Mouse (Mus musculus) heart, embryonic 12.5 days (tissue): ENCODE data around the gene Stx6. TPM values are rescaled to one million over a fixed set of nuclear protein-coding genes. Genes with fewer than 3 reads are reported as not detected.

Experiments used
- ATAC-seq: fragments of 200-750 bp; cut with Nextera tagmentation; 2 replicates; pipeline ENCODE4 v1.8.0; 2017; ENCODE audit warnings: moderate TSS enrichment, moderate library complexity; ENCODE audit not compliant: insufficient number of reproducible peaks, low FRiP score
- H3K27ac ChIP-seq: fragments of 300-500 bp; sonication (generic); 2 replicates; pipeline ENCODE4 v1.5.1; 2016; ENCODE audit warnings: mild to moderate bottlenecking, moderate library complexity; ENCODE audit not compliant: poor library complexity, severe bottlenecking
- H3K27me3 ChIP-seq: fragments of 300-500 bp; sonication (generic); replicated peaks from 2 replicates; pipeline ENCODE4 v1.6.1; 2016; ENCODE audit warnings: mild to moderate bottlenecking, moderate library complexity
- H3K36me3 ChIP-seq: fragments of 300-500 bp; sonication (generic); 2 replicates; pipeline ENCODE4 v1.6.1; 2016; ENCODE audit warnings: mild to moderate bottlenecking, moderate library complexity
- H3K4me1 ChIP-seq: fragments of 300-500 bp; sonication (generic); replicated peaks from 2 replicates; pipeline ENCODE4 v1.6.1; 2016; ENCODE audit warnings: mild to moderate bottlenecking
- H3K4me2 ChIP-seq: fragments of 300-500 bp; sonication (generic); 2 replicates; pipeline ENCODE4 v1.6.1; 2016; ENCODE audit warnings: mild to moderate bottlenecking, moderate library complexity
- H3K4me3 ChIP-seq: fragments of 300-500 bp; sonication (generic); 2 replicates; pipeline ENCODE4 v1.5.1; 2016; ENCODE audit warnings: mild to moderate bottlenecking
- H3K9ac ChIP-seq: fragments of 300-500 bp; sonication (generic); 2 replicates; pipeline ENCODE4 v1.6.1; 2016; ENCODE audit warnings: mild to moderate bottlenecking, moderate library complexity
- H3K9me3 ChIP-seq: fragments of 300-500 bp; sonication (generic); replicated peaks from 2 replicates; pipeline ENCODE4 v1.6.1; 2016; ENCODE audit warnings: mild to moderate bottlenecking, moderate library complexity
- WGBS: fragments of 180-500 bp; shearing (Covaris S2); methylation state at CpG from one replicate; pipeline ENCODE4 v1.1.7; 2016; 5-methylcytosine and 5-hydroxymethylcytosine counted together
- polyA plus RNA-seq: library from polyadenylated mRNA; unstranded; fragments of >200 nt; fragmentation: Nextera tagmentation; extraction: Ambion mirVana; gene quantifications from 2 replicates; pipeline ENCODE4 v1.2.1, GENCODE M21; 2016

The Stx6 gene
- polyA plus RNA-seq, 1 experiment from 2014 or later: 62.1 TPM

DNA sequence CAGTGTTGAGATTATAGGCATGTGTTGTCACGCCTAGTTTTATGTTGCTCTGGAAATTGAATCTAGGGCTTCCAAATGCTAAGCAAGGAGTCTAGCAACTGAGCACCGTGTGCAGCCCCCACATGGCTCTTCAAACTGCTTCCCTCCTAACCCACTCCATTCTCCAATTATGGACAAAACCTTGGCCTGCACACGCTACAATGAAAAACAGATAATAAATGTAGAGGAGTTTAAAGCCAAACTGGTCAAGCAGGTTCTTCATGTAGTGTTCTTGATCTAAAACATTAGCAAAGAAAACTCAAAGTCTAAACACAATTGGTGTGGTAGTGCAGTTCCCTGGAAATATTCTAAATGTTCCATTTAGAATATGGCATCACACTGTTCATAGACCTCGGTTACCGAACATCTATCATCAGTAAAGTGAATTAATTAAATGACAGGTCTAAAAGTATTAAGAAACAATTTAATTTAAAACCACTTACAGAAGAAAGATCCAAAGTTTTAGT is 31.0 kb upstream of the Stx6 start:
- no peak for ATAC-seq
- no peaks in the 10 kb centered on the region for H3K36me3 ChIP-seq
- 0 out of 2 replicates have a peak, but pooled peaks cover 4% of the 10 kb centered on the region for H3K4me1 ChIP-seq
- 87% methylated on average over 5 of the region's 5 CpGs for WGBS
- H3K4me3 ChIP-seq: no peak overlapping the region
- no peaks in the 10 kb centered on the region for H3K9me3 ChIP-seq
- no peak overlapping the region for H3K4me2 ChIP-seq
- no peak overlapping the region for H3K9ac ChIP-seq
- no peaks in the 10 kb centered on the region for H3K27me3 ChIP-seq
- H3K27ac ChIP-seq: no peak overlapping the region

- H3K4me1 ChIP-seq: peaks cover 45% of the 10 kb centered on the region
- 21% methylated on average over 8 of the region's 8 CpGs for WGBS
- H3K27ac ChIP-seq: peak overlapping the region; percentile 62
- H3K36me3 ChIP-seq: no peaks in the 10 kb centered on the region
- H3K9me3 ChIP-seq: no peaks in the 10 kb centered on the region
- no peak overlapping the region for H3K4me2 ChIP-seq
- H3K9ac ChIP-seq: no peak overlapping the region
- no peaks in the 10 kb centered on the region for H3K27me3 ChIP-seq
- ATAC-seq: no peak; the same call in 1 of the 2 replicates
- no peak overlapping the region for H3K4me3 ChIP-seq
These were observed 23.6 kb upstream of the Stx6 start for GRCm38 (mm10) chr1:155134866-155135265.

- no peak overlapping the region for H3K27ac ChIP-seq
- H3K4me2 ChIP-seq: no peak overlapping the region
- H3K9me3 ChIP-seq: no peaks in the 10 kb centered on the region
- no peak for ATAC-seq
- H3K9ac ChIP-seq: no peak overlapping the region
- WGBS: 76% methylated on average over 7 of the region's 7 CpGs
- no peaks in the 10 kb centered on the region for H3K36me3 ChIP-seq
- no peaks in the 10 kb centered on the region for H3K27me3 ChIP-seq
- H3K4me3 ChIP-seq: no peak overlapping the region
- peaks cover 45% of the 10 kb centered on the region for H3K4me1 ChIP-seq
These were observed 19.7 kb upstream of the Stx6 start for GRCm38 (mm10) chr1:155138795-155139194.

DNA sequence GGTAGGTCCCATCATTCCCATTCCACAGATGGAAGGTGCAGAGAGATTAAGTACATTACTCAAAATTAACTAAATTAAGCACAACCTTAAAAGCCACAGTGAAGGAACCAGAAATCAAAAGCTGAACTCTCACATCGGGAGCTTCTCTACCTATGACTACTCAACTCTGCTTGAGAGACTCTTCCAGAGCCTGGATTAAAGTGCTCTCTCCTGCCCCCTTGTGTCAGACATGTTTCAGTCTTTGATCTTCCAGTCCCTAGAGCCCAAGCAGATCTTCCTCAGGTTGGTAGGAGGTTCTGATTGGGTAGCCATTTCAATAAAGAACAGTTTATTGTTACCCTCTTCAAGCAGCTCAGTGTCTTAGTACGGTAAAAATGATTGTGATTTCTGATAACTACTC is 18.4 kb upstream of the Stx6 start:
- ATAC-seq: no peak
- no peak overlapping the region for H3K27ac ChIP-seq
- WGBS: 66% methylated on average over 2 of the region's 2 CpGs

GRCm38 (mm10) chr1:155145620-155146019 is 12.9 kb upstream of the Stx6 start:
- no peak overlapping the region for H3K9ac ChIP-seq
- no peak for ATAC-seq
- no peak overlapping the region; the same call in 1 of the 2 replicates for H3K4me3 ChIP-seq
- peak overlapping the region; percentile 63 for H3K4me2 ChIP-seq
- 50% methylated on average over 6 of the region's 6 CpGs for WGBS
- no peak overlapping the region for H3K27ac ChIP-seq
- H3K9me3 ChIP-seq: no peaks in the 10 kb centered on the region
- H3K27me3 ChIP-seq: no peaks in the 10 kb centered on the region
- H3K36me3 ChIP-seq: no peaks in the 10 kb centered on the region
- H3K4me1 ChIP-seq: peaks cover 8% of the 10 kb centered on the region; the same call in 1 of the 2 replicates

More for the DNA sequence above, 18.4 kb upstream of the Stx6 start:
- Histone ChIP-seq H3K9me3 (no peaks in the 10 kb centered on the region), H3K36me3 (no peaks in the 10 kb centered on the region), H3K27me3 (no peaks in the 10 kb centered on the region), H3K4me2 (no peak overlapping the region), H3K9ac (no peak overlapping the region), H3K4me1 (peaks cover 32% of the 10 kb centered on the region), H3K4me3 (no peak overlapping the region)

- H3K4me2 ChIP-seq: peak within 1 kb of the TSS; percentile 63
- peak within 1 kb of the TSS; percentile 42 for H3K4me3 ChIP-seq
- H3K36me3 ChIP-seq: no peaks in the 10 kb centered on the region
- no peaks in the 10 kb centered on the region for H3K27me3 ChIP-seq
- H3K9ac ChIP-seq: peak within 1 kb of the TSS; percentile 40; the same call in 1 of the 2 replicates
- ATAC-seq: peak; percentile 76; the same call in 1 of the 2 replicates
- H3K27ac ChIP-seq: peak within 1 kb of the TSS; percentile 37
- WGBS: 48% methylated on average over 8 of the region's 8 CpGs
- H3K4me1 ChIP-seq: peaks cover 8% of the 10 kb centered on the region; the same call in 1 of the 2 replicates
- H3K9me3 ChIP-seq: no peaks in the 10 kb centered on the region
These were observed 11.9 kb upstream of the Stx6 start, which contains the start of gene Mr1 for GRCm38 (mm10) chr1:155146572-155146980. TSS of gene Mr1 (minus strand) at chr1:155146814.

DNA sequence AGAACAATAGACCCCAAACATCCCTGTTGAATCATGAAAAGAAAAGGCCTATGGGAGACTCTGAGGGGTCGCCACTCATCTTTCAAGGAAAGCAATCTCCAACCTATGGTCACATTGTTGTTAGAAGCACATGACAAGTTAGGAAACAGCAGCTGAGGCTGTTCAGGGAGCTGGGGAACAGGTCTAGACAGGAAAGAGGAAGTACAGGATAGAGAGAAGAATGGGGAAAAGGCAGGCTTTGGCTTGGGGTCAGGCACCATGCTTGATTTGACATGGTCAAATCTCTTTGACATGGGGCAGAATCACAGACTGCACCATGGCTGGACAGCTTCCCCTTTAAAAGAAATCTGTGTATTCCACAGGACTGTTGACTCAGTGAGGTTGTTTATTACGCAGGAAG is 11.3 kb upstream of the Stx6 start:
- H3K27ac ChIP-seq: no peak overlapping the region
- WGBS: 76% methylated on average over 2 of the region's 2 CpGs
- no peak overlapping the region for H3K4me2 ChIP-seq
- no peaks in the 10 kb centered on the region for H3K36me3 ChIP-seq
- H3K4me3 ChIP-seq: no peak overlapping the region
- no peak overlapping the region for H3K9ac ChIP-seq
- H3K9me3 ChIP-seq: no peaks in the 10 kb centered on the region
- peaks cover 8% of the 10 kb centered on the region; the same call in 1 of the 2 replicates for H3K4me1 ChIP-seq
- H3K27me3 ChIP-seq: no peaks in the 10 kb centered on the region
- ATAC-seq: no peak

DNA sequence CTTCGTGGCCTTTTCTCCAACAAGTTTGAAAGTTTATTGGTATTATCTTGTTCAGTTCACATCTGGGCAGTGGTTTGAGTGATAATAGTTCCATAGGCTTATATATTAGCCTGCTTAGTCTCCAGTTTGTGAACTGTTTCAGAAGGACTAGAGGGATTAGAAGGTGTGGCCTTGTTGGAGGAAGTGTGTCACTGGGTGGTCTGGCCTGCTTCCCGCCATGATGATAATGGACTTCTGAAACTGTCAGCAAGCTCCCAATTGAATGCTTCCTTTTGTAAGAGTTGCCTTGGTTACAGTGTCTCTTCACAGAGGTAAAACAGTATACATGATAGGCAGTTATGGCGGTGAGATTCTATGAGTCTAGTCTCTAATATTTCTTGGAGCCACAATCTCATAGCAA is 9.1 kb upstream of the Stx6 start:
- Histone ChIP-seq H3K9me3 (no peaks in the 10 kb centered on the region), H3K4me1 (peaks cover 8% of the 10 kb centered on the region; the same call in 1 of the 2 replicates), H3K36me3 (no peaks in the 10 kb centered on the region), H3K27ac (no peak overlapping the region), H3K4me2 (no peak overlapping the region), H3K4me3 (no peak overlapping the region), H3K27me3 (no peaks in the 10 kb centered on the region), H3K9ac (no peak overlapping the region)
- WGBS: 83% methylated on average over 3 of the region's 3 CpGs
- ATAC-seq: no peak

DNA sequence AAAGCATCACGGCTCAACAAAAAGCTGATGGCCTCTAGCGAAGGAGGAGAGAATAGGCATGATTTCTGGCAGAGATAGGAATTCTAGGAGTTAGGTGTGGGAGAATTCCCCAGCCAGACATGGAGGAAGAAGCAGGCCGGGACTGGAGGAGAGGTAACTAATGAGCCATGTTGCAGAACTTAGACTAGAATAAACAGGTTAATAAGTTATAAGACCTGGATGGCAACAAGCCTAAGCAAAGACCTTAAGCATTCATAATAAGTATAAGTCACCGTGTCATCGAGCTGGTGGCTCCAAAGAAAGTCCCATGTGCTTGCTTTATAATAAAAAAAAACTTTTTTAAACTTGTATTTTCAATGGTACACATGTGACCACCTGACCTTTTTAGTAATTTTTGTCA is 7.7 kb upstream of the Stx6 start:
- peaks cover 3% of the 10 kb centered on the region; the same call in 1 of the 2 replicates for H3K4me1 ChIP-seq
- ATAC-seq: no peak
- H3K4me3 ChIP-seq: no peak overlapping the region
- WGBS: 82% methylated on average over 5 of the region's 5 CpGs
- no peaks in the 10 kb centered on the region for H3K27me3 ChIP-seq
- H3K9me3 ChIP-seq: no peaks in the 10 kb centered on the region
- no peak overlapping the region for H3K27ac ChIP-seq
- H3K9ac ChIP-seq: no peak overlapping the region
- H3K4me2 ChIP-seq: no peak overlapping the region
- H3K36me3 ChIP-seq: no peaks in the 10 kb centered on the region

DNA sequence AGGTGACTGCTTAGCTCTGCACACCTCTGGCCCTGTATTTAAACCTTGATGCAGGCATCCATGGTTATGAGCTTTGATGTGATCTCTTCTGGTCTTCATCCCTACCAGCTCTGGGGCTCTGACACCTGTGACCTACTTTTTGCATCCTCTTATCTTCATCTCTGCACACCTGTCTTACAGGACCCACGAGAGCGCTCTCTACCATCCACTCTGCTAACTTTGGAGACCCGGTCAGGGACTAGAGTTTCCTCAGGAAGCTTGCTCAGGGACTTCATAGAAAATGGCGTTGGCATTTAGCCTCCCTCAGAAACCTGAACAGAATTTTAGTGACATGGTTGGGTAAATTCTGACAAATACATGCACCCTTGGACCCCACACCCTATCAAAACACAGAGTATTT is 4.6 kb upstream of the Stx6 start:
- Histone ChIP-seq H3K9me3 (no peaks in the 10 kb centered on the region), H3K4me2 (no peak overlapping the region), H3K36me3 (no peaks in the 10 kb centered on the region), H3K9ac (no peak overlapping the region), H3K4me3 (no peak overlapping the region), H3K27ac (no peak overlapping the region), H3K4me1 (0 out of 2 replicates have a peak, but pooled peaks cover 8% of the 10 kb centered on the region), H3K27me3 (no peaks in the 10 kb centered on the region)
- no peak for ATAC-seq
- 68% methylated on average over 4 of the region's 4 CpGs for WGBS

- H3K4me3 ChIP-seq: peak overlapping the region; percentile 85
- WGBS: under 1% methylated on average over 46 of the region's 46 CpGs
- H3K4me2 ChIP-seq: peak overlapping the region; percentile 72
- ATAC-seq: peak; percentile 67
- peaks cover 24% of the 10 kb centered on the region for H3K4me1 ChIP-seq
- no peaks in the 10 kb centered on the region for H3K27me3 ChIP-seq
- no peaks in the 10 kb centered on the region for H3K36me3 ChIP-seq
- peak overlapping the region; percentile 87 for H3K27ac ChIP-seq
- peak overlapping the region; percentile 82 for H3K9ac ChIP-seq
- no peaks in the 10 kb centered on the region for H3K9me3 ChIP-seq
These were observed 512 bp downstream of the Stx6 start for GRCm38 (mm10) chr1:155158970-155159484.

GRCm38 (mm10) chr1:155167453-155167852 is 8.9 kb downstream of the Stx6 start:
- Histone ChIP-seq H3K36me3 (no peaks in the 10 kb centered on the region), H3K9me3 (no peaks in the 10 kb centered on the region), H3K4me1 (peaks cover 20% of the 10 kb centered on the region), H3K4me2 (no peak overlapping the region), H3K9ac (no peak overlapping the region), H3K27me3 (no peaks in the 10 kb centered on the region), H3K27ac (no peak overlapping the region), H3K4me3 (no peak overlapping the region)
- ATAC-seq: no peak
- WGBS: 72% methylated on average over 3 of the region's 3 CpGs
